Mouse (Mus musculus) stomach, postnatal 0 days (tissue): ENCODE measurements around the gene Tfb2m. TPM values are rescaled to one million over a fixed set of nuclear protein-coding genes. Genes with fewer than 3 reads are reported as not detected.

Experiments
- ATAC-seq: fragments of 200-750 bp; cut with Nextera tagmentation; 2 replicates; pipeline ENCODE4 v1.8.0; 2017; ENCODE audit not compliant: low FRiP score, low TSS enrichment
- DNase-seq: peaks from one replicate; pipeline ENCODE4 v3.0.0-alpha.2; 2016; ENCODE audit warnings: low spot score
- H3K27ac ChIP-seq: fragments of 300-500 bp; sonication (generic); replicated peaks from 2 replicates; pipeline ENCODE4 v1.5.1; 2014; ENCODE audit warnings: mild to moderate bottlenecking, control low read depth
- H3K27me3 ChIP-seq: fragments of 300-500 bp; sonication (generic); 2 replicates; pipeline ENCODE4 v1.6.1; 2014; ENCODE audit warnings: low read length; ENCODE audit not compliant: control insufficient read depth, insufficient read depth
- H3K36me3 ChIP-seq: fragments of 300-500 bp; sonication (generic); 2 replicates; pipeline ENCODE4 v1.6.1; 2014; ENCODE audit warnings: low read length, mixed read lengths; ENCODE audit not compliant: control insufficient read depth, insufficient read depth
- H3K4me1 ChIP-seq: fragments of 300-500 bp; sonication (generic); replicated peaks from 2 replicates; pipeline ENCODE4 v1.6.1; 2014; ENCODE audit warnings: antibody characterized with exemption; ENCODE audit not compliant: control insufficient read depth, insufficient read depth
- H3K4me2 ChIP-seq: fragments of 300-500 bp; sonication (generic); replicated peaks from 2 replicates; pipeline ENCODE4 v1.6.1; 2014; ENCODE audit warnings: low read depth, mild to moderate bottlenecking, control low read depth, moderate library complexity
- H3K4me3 ChIP-seq: fragments of 300-500 bp; sonication (generic); 2 replicates; pipeline ENCODE4 v1.5.1; 2014; ENCODE audit warnings: low read depth, low read length, control low read depth
- H3K9ac ChIP-seq: fragments of 300-500 bp; sonication (generic); 2 replicates; pipeline ENCODE4 v1.6.1; 2014; ENCODE audit warnings: mild to moderate bottlenecking, low read length, control low read depth, mixed read lengths
- H3K9me3 ChIP-seq: fragments of 300-500 bp; sonication (generic); 2 replicates; pipeline ENCODE4 v1.6.1; 2016; ENCODE audit warnings: low read length; ENCODE audit not compliant: control insufficient read depth
- CTCF ChIP-seq: IDR thresholded peaks from 2 replicates; pipeline ENCODE4 v1.5.1; 2016; ENCODE audit warnings: antibody characterized with exemption, low read depth, mild to moderate bottlenecking, moderate library complexity
- EP300 ChIP-seq: optimal IDR thresholded peaks from 2 replicates; pipeline ENCODE3; 2016; ENCODE audit warnings: antibody characterized with exemption
- WGBS: fragments of 180-500 bp; shearing (Covaris S2); extraction: QIAGEN DNeasy Blood & Tissue Kit; methylation state at CpG from one replicate; pipeline ENCODE4 v1.1.7; 2014; 5-methylcytosine and 5-hydroxymethylcytosine counted together
- polyA plus RNA-seq: library from polyadenylated mRNA; unstranded; fragments of >200 nt; fragmentation: Nextera tagmentation; extraction: Ambion mirVana; gene quantifications from 2 replicates; pipeline ENCODE4 v1.2.1, GENCODE M21; 2015

Gene Tfb2m
- polyA plus RNA-seq, 1 experiment from 2014 or later = 28.7 TPM

DNA sequence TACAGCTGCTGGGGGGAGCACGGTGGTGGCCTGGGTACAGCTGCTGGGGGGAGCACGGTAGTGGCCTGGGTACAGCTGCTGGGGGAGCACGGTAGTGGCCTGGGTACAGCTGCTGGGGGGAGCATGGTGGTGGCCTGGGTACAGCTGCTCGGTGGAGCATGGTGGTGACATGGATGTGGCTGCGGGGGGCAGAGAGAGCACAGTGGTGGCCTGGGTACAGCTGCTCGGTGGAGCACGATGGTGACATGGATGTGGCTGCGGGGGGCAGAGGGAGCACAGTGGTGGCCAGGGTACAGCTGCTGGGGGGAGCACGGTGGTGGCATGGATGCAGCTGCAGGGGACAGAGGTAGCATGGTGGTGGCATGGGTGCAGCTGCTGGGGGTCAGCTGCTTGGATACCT, 39.6 kb upstream of the Tfb2m start:
- WGBS = 86% methylated on average over 9 of the region's 9 CpGs
- Histone ChIP-seq H3K4me3 (no peak overlapping the region), H3K9me3 (no peaks in the 10 kb centered on the region), H3K9ac (no peak overlapping the region), H3K27me3 (no peaks in the 10 kb centered on the region), H3K27ac (no peak overlapping the region), H3K4me2 (no peak overlapping the region), H3K36me3 (no peaks in the 10 kb centered on the region), H3K4me1 (no peaks in the 10 kb centered on the region)
- ATAC-seq (no peak), DNase-seq (no peak)
- no peak for TF ChIP-seq CTCF
- no peak for TF ChIP-seq EP300

DNA sequence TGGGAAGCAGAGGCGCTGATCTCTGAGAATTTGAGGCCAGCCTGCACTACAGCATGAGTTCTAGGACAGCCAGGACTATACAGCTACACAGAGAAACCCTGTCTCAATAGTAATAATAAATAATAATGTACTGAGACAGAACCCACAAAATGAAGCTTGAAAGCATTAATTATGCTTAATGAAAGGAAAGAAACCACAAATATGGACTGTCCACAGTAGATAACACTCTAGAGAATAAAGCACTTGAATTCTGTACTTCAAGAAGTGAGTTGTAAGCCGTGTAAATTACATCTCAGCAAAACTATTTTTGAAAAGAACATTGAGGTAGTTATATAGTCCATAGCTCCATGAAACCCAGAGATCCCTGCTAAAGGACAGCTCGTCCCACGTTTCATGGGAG, 38.2 kb upstream of the Tfb2m start:
- Histone ChIP-seq H3K4me2 (no peak overlapping the region), H3K9me3 (no peaks in the 10 kb centered on the region), H3K36me3 (no peaks in the 10 kb centered on the region; the same call in 1 of the 2 replicates), H3K4me3 (no peak overlapping the region), H3K9ac (no peak overlapping the region), H3K27ac (no peak overlapping the region), H3K4me1 (no peaks in the 10 kb centered on the region), H3K27me3 (no peaks in the 10 kb centered on the region)
- DNase-seq (no peak), ATAC-seq (no peak)
- WGBS = 84% methylated on average over 4 of the region's 4 CpGs
- no peak for TF ChIP-seq EP300
- no peak for TF ChIP-seq CTCF

DNA sequence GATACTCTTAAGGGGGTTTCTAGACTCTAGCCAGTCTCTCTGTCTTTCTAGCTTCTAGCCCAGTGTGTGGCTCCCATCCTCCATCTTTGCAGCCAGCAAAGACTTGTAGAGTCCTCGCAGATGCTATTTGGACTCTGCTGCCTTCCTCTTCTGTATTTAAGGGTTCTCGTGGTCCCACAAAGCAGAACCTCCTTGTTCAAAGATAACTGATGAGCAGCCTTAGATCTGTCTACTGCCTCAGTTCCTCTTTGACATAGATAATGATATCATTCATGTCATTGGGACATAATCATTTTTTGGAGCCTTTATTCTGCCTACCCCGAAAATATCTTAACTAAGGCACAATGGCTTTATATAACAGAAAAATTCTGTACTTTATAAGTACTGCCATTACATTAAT, 37.0 kb upstream of the Tfb2m start:
- Histone ChIP-seq H3K9me3 (no peaks in the 10 kb centered on the region), H3K4me1 (no peaks in the 10 kb centered on the region), H3K9ac (no peak overlapping the region), H3K27me3 (no peaks in the 10 kb centered on the region), H3K36me3 (no peaks in the 10 kb centered on the region; the same call in 1 of the 2 replicates), H3K4me2 (no peak overlapping the region), H3K27ac (no peak overlapping the region), H3K4me3 (no peak overlapping the region)
- DNase-seq (no peak), ATAC-seq (no peak)
- WGBS = 90% methylated on average over 3 of the region's 3 CpGs
- TF ChIP-seq EP300 (no peak), CTCF (no peak)

DNA sequence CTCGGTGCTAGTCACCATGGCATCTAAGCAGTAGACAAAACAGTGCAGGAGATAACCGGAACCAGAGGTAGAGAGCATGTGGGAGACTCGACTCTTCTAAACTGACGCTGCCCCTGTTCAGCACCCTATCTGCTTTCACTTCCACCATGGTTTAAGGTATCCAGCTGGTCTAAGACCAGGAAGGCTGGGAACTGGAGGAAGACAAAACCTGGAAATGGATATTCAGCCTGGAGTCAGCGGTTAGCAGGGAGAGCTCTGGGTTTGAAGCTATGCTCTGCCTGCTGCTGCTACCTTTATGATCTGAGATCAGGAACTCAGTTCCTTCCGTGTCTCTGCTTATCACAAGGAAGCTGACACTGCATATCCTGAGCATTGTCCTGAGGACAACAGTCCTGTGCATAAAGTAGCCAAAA, 36.0 kb upstream of the Tfb2m start:
- Histone ChIP-seq H3K36me3 (no peaks in the 10 kb centered on the region; the same call in 1 of the 2 replicates), H3K4me1 (no peaks in the 10 kb centered on the region), H3K27me3 (no peaks in the 10 kb centered on the region), H3K27ac (no peak overlapping the region), H3K9me3 (no peaks in the 10 kb centered on the region), H3K9ac (no peak overlapping the region), H3K4me2 (no peak overlapping the region), H3K4me3 (no peak overlapping the region)
- 51% methylated on average over 6 of the region's 6 CpGs for WGBS
- ATAC-seq (no peak), DNase-seq (no peak)
- TF ChIP-seq EP300 (no peak), CTCF (no peak)

DNA sequence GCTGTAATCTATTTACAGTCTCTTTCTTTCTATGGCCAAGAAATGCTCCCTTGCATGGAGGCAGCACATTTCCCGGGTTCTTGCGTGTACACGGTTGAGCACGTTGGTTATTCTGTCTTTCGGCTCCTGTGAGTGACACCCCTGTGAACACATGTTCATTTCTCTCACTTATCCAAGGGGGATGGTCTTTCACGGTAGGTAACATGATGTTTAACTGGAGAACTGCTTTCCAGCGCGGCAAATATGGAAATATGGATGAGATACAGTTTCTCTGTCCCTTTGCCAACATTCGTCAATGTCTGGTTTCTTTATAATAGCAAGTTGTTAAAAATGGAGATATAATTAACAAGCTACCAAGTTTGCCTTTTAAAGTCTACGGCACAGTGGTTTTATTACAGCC, 35.4 kb upstream of the Tfb2m start:
- Histone ChIP-seq H3K36me3 (no peaks in the 10 kb centered on the region; the same call in 1 of the 2 replicates), H3K9ac (no peak overlapping the region), H3K27me3 (no peaks in the 10 kb centered on the region), H3K4me2 (no peak overlapping the region), H3K9me3 (no peaks in the 10 kb centered on the region), H3K4me3 (no peak overlapping the region), H3K27ac (no peak overlapping the region), H3K4me1 (no peaks in the 10 kb centered on the region)
- DNase-seq (no peak), ATAC-seq (no peak)
- 82% methylated on average over 10 of the region's 10 CpGs for WGBS
- TF ChIP-seq CTCF (no peak), EP300 (no peak)

DNA sequence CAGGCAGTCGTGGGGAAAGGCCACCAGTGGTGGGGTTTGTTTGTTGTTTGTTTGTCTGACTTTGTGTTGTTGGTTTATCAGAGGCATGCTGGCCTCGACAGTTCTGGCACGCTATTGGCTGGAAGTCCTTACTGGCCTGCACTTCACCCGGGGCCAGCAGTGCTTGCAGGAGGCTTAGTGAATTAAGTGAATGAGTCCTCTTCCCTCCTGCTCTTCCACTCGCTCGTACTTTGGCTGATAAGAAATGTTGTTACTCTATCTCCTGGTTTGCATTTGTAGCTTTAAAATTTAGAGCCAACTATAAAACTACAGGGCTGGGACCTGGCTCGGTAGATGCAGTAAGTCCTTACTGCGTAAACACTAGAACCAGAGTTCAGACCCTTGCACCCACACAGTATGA, 34.1 kb upstream of the Tfb2m start:
- H3K9ac ChIP-seq = no peak overlapping the region
- TF ChIP-seq EP300 (no peak), CTCF (no peak)
- DNase-seq = no peak
- no peak for ATAC-seq
- no peak overlapping the region for H3K27ac ChIP-seq
- WGBS = 62% methylated on average over 8 of the region's 8 CpGs
- H3K9me3 ChIP-seq = no peaks in the 10 kb centered on the region
- no peaks in the 10 kb centered on the region; the same call in 1 of the 2 replicates for H3K36me3 ChIP-seq
- no peak overlapping the region for H3K4me3 ChIP-seq
- no peak overlapping the region for H3K4me2 ChIP-seq
- H3K4me1 ChIP-seq = no peaks in the 10 kb centered on the region
- no peaks in the 10 kb centered on the region for H3K27me3 ChIP-seq
